Mouse (Mus musculus): Measurements from ENCODE around the gene Twf2. TPM values are rescaled to one million over a fixed set of nuclear protein-coding genes. Genes with fewer than 3 reads are reported as not detected.

Twf2 gene
- total RNA-seq, 2 experiments from 2014 or later = 52.3 to 57.2 TPM

- DNase-seq (ENCODE audit: extremely low spot score in 1 of 2, low spot score in 1 of 2) = no peak
Measured at GRCm38 (mm10) chr9:106235194-106235830, 32.4 kb downstream of the Twf2 start.

GRCm38 (mm10) chr9:106236156-106236817, 33.4 kb downstream of the Twf2 start:
- DNase-seq (ENCODE audit: extremely low spot score in 1 of 2, low spot score in 1 of 2) = no peak

GRCm38 (mm10) chr9:106236818-106237211, 33.9 kb downstream of the Twf2 start:
- DNase-seq (ENCODE audit: extremely low spot score in 1 of 2, low spot score in 1 of 2) = no peak

DNA sequence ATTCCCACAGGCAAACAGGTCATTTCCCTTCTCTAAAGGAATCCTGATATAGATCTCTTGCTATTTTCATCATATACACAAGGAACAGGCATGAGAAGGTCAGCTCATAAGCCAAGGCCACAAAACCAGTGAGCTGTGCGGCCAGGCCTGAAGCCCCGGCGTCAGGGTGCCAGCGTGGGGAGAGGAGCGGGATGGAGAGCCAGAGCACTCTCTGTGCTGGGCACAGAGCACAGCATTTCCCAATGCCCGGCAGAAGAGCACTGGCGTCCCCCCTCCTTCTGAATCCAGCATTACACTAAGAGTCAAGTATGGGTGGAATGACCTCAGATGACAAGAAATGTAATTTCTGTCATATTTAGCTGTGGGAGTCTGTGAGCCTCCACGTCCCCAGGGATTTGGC, 34.5 kb downstream of the Twf2 start:
- DNase-seq (ENCODE audit: extremely low spot score in 1 of 2, low spot score in 1 of 2) = no peak

- DNase-seq (ENCODE audit: extremely low spot score in 1 of 2, low spot score in 1 of 2) = no peak
Measured at GRCm38 (mm10) chr9:106237878-106238277, 35.0 kb downstream of the Twf2 start.

GRCm38 (mm10) chr9:106241541-106242164, 38.7 kb downstream of the Twf2 start:
- no peak for DNase-seq (ENCODE audit: extremely low spot score in 1 of 2, low spot score in 1 of 2)

DNA sequence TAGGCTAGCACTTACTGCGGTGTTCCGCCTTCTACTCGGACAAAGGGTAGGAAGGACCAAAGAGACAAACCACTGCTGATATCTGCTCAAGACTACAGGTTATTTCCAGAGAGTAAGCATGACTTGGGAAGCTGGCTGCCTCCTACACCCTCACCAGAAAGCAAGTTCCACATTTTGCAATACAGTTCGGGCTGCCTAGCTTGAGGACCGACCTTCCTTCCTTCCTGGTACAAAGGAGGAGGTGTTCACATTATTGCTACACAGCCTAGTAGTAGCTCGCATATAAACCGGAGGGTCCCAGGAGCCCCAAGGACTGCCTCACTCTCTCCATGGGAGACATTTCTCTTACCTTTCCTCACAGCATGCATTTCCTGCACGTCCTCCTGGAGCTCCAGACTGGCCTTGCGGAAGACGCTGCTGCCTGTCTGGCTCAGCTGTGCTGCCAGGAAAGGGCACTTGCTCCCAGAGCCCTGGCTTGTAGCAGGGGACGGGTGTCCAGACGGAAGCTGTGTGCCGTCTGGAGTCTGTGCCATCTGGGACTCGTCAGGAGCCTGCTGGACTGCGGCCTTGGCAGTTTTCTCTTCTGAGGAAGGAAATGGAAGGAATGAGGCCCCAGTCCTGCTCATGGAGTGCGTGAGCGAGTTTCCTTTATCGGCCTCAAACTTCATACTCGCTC, 40.0 kb downstream of the Twf2 start:
- no peak for DNase-seq (ENCODE audit: extremely low spot score in 1 of 2, low spot score in 1 of 2)

DNA sequence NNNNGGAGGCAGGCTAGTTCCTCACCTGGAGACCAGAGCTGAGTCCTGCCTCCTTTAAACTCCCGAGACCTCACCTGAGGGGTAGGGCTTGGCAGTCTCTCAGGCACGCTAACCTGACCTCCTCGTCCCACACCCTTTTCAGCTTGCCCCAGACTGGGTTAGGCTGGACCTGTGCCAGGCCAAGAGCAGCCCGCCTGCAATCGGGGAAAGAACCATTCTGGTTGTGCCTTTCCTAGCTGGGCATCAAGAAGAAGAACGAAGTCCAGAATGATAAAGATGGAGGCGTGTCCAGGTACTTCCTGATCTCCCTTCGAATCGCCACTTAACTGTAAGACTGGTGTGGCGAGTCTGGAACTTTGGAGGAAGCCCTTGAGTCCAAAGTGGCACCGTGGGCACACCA, 46.6 kb downstream of the Twf2 start:
- DNase-seq (ENCODE audit: extremely low spot score in 1 of 2, low spot score in 1 of 2) = no peak

DNA sequence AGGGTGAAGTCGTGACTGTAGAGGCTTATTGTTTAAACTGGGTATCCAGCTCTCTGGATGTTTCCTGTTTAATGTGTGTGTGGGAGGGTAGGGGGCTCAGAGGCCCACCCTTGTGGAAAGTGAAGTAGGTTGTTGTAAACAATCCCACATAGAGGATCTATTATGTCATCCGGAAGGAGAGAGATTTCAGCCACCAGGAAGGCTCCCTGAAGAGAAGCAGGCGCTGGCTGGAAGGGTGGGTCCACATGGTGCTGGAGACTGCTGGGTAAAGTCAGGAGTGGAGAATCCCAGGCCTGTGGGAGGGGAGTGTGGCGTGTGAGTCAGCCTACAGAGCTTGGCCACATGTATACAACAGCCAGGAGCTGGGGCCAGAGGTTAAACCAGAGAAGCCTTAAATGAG, 47.3 kb downstream of the Twf2 start:
- no peak for DNase-seq (ENCODE audit: extremely low spot score in 1 of 2, low spot score in 1 of 2)

DNA sequence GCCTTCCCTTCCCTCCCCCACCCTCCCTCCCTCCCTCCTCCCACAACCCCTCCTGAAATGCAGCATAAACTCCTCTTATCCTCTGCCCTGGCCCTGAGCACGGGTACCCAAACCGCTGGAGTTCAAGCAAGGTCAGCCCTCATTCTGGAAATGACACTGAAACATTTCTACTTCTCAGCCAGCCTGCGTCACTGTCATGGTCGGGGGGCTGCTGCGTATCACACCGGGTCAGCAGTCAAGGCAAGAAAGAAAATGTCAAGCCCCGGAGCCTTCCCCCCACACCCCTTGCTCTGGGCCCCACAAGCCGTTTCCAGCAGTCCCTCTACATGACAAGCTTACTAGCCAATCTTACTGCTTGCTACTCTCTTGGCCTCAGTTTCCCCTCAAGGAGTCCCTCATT, 48.2 kb downstream of the Twf2 start:
- no peak for DNase-seq (ENCODE audit: extremely low spot score in 1 of 2, low spot score in 1 of 2)

- DNase-seq (ENCODE audit: extremely low spot score in 1 of 2, low spot score in 1 of 2) = no peak
Measured at GRCm38 (mm10) chr9:106254001-106254400, 51.1 kb downstream of the Twf2 start.

- DNase-seq (ENCODE audit: extremely low spot score in 1 of 2, low spot score in 1 of 2) = no peak
Measured at GRCm38 (mm10) chr9:106258412-106258811, 55.5 kb downstream of the Twf2 start.

DNA sequence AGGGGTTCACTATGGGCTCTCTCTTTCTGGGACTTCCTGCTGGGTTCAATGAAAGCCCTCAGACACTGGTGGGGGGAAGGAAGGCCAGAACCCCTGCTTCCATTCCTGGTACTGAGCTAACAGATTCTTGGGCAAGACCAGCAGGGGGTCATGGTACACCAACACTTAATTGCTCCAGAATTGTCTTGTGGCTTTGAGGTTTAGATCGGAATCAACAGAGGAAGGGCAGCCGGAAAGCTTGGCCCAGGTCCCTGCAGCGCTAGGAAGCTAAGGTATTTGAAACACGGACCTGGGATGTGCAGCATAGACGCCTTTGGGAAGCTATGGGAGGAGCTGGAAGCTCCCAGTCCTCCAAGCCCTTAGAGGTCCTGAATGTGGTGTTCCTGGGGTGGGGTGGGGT, 56.1 kb downstream of the Twf2 start:
- DNase-seq (ENCODE audit: extremely low spot score in 1 of 2, low spot score in 1 of 2) = no peak

DNA sequence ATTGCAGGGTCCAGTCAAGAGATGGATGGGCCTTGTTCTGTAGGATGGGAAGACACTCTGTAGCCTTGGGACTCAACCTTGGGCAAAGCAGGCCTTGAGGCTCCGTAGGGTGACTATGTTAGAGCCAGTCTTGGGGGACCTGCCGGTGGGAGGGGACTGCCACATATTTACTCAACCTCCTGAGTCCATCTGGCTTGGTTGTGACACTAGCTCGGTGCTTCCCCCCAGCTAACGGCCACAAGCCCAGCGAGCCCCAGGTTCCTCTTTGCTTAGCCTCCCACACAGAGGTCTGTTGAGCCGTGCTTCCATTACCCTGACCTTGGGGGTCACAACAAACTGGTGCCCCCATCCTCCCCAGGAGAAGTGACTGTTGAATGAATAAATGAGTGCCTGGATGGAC, 58.1 kb downstream of the Twf2 start:
- DNase-seq (ENCODE audit: extremely low spot score in 1 of 2, low spot score in 1 of 2) = no peak

DNA sequence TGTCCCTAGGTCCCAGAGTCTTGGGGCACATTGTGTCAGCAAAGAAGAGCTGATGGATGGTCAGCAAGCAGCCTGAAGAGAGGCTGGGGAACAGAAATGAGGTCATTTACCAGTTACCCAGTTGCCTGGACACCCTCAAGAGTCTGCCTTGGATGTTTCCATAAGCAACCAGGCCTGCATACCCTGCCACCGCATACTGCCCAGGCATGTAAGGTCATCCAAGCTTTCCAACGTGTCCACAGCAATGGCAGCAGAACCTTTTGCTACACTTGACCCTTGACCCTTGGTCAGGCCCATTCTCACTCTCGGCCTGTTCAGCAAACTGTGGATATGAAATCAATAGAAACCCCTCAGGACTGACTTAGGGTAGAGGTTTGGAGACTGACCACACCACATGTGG, 58.6 kb downstream of the Twf2 start:
- no peak for DNase-seq (ENCODE audit: extremely low spot score in 1 of 2, low spot score in 1 of 2)

DNA sequence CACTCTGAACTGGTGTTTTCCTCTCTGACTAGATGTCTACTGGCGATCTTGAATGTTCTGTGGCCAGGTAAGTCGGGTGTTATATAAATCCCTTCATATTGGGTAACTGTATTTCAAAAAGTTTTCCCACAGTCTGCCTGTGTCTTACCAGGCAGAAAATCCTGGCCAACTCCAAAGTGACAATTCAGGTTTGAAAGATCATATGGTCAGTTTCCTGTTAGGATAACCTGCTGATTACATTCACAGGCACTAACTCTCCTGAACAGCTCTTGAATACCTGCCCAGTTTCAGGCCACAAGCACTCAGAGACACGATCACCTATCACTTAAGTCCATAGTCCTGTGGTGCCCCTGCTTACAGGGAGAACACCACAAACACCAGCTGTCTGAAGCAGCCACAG, 59.2 kb downstream of the Twf2 start:
- no peak for DNase-seq (ENCODE audit: extremely low spot score in 1 of 2, low spot score in 1 of 2)

- no peak for DNase-seq (ENCODE audit: extremely low spot score in 1 of 2, low spot score in 1 of 2)
Measured at GRCm38 (mm10) chr9:106263381-106263924, 60.5 kb downstream of the Twf2 start.

Data from layer of hippocampus, postnatal 25 days (tissue).